Mouse (Mus musculus): ENCODE data around the gene Tapbp.
"Not testable (repeated sequence)": the region's sequence is repeated elsewhere in the genome, so short reads cannot be mapped to it uniquely, and the experiment has no call there.

The Tapbp gene

GRCm38 (mm10) chr17:33903911-33904651 lies 11.6 kb upstream of the Tapbp start:
- DNase-seq (ENCODE audit: extremely low read depth, insufficient read length, low spot score): not testable (repeated sequence)

GRCm38 (mm10) chr17:33904835-33905234 lies 10.9 kb upstream of the Tapbp start, which contains the start of gene Platr17:
Gene Platr17 (plus strand): TSS chr17:33905135.
- not testable (repeated sequence) for DNase-seq (ENCODE audit: extremely low read depth, insufficient read length, low spot score)

- DNase-seq (ENCODE audit: extremely low read depth, insufficient read length, low spot score): peak; percentile 73
Observed at GRCm38 (mm10) chr17:33908331-33909076, 7.2 kb upstream of the Tapbp start.

GRCm38 (mm10) chr17:33909077-33909868 lies 6.4 kb upstream of the Tapbp start, which contains the start of gene Daxx:
Gene Daxx (plus strand): TSS chr17:33909414.
- DNase-seq (ENCODE audit: extremely low read depth, insufficient read length, low spot score): peak; percentile 99

- DNase-seq (ENCODE audit: extremely low read depth, insufficient read length, low spot score): no peak
Observed at GRCm38 (mm10) chr17:33909869-33910250, 5.8 kb upstream of the Tapbp start.

- no peak for DNase-seq (ENCODE audit: extremely low read depth, insufficient read length, low spot score)
Observed at GRCm38 (mm10) chr17:33910346-33911051, 5.2 kb upstream of the Tapbp start.

GRCm38 (mm10) chr17:33911052-33911812 lies 4.5 kb upstream of the Tapbp start:
- no peak for DNase-seq (ENCODE audit: extremely low read depth, insufficient read length, low spot score)

GRCm38 (mm10) chr17:33911813-33912414 lies 3.8 kb upstream of the Tapbp start:
- no peak for DNase-seq (ENCODE audit: extremely low read depth, insufficient read length, low spot score)

GRCm38 (mm10) chr17:33913264-33913663 lies 2.4 kb upstream of the Tapbp start:
- DNase-seq (ENCODE audit: extremely low read depth, insufficient read length, low spot score): no peak

- no peak for DNase-seq (ENCODE audit: extremely low read depth, insufficient read length, low spot score)
Observed at GRCm38 (mm10) chr17:33913905-33914304, 1.8 kb upstream of the Tapbp start.

- no peak for DNase-seq (ENCODE audit: extremely low read depth, insufficient read length, low spot score)
Observed at GRCm38 (mm10) chr17:33914969-33915391, 719 bp upstream of the Tapbp start.

- DNase-seq (ENCODE audit: extremely low read depth, insufficient read length, low spot score): no peak
Observed at GRCm38 (mm10) chr17:33916294-33916693, 595 bp downstream of the Tapbp start.

- no peak for DNase-seq (ENCODE audit: extremely low read depth, insufficient read length, low spot score)
Observed at GRCm38 (mm10) chr17:33916847-33917655, 1.4 kb downstream of the Tapbp start.

- DNase-seq (ENCODE audit: extremely low read depth, insufficient read length, low spot score): no peak
Observed at GRCm38 (mm10) chr17:33917656-33918292, 2.1 kb downstream of the Tapbp start.

- no peak for DNase-seq (ENCODE audit: extremely low read depth, insufficient read length, low spot score)
Observed at GRCm38 (mm10) chr17:33918293-33919203, 2.8 kb downstream of the Tapbp start.

GRCm38 (mm10) chr17:33919351-33920281 lies 3.9 kb downstream of the Tapbp start:
- DNase-seq (ENCODE audit: extremely low read depth, insufficient read length, low spot score): peak; percentile 91
